13 mouse cellular contexts compared by ENCODE assay signal in genomic region chr17:9301101-9301501, GRCm38 (mm10).
DNase-seq lines count a peak whose midpoint lies in the region; ATAC-seq and TF ChIP-seq lines count a peak whose summit lies in the region.
"Had no signal": no experiment of that assay in that cellular context is flagged by ENCODE, and none has a peak within 500 bp of the region (broad histone marks: within the 10 kb centered on the region; RNA-seq: fewer than 3 reads in every experiment).

No protein-coding gene starts in this region.

- H3K36me3 ChIP-seq in hindbrain, embryonic 13.5 days: no peaks in the 10 kb centered on the region
- no peaks in the 10 kb centered on the region for H3K36me3 ChIP-seq in hindbrain, embryonic 12.5 days
- H3K36me3 ChIP-seq in midbrain, postnatal 0 days (ENCODE audit: insufficient read depth, low read length): no peaks in the 10 kb centered on the region
- H3K36me3 ChIP-seq in midbrain, embryonic 10.5 days: no peaks in the 10 kb centered on the region
- H3K36me3 ChIP-seq: liver, embryonic 13.5 days had no signal

- ATAC-seq in hindbrain, embryonic 13.5 days (ENCODE audit: low FRiP score): no peak
- no peak for ATAC-seq in hindbrain, embryonic 12.5 days (ENCODE audit: low FRiP score)
- no peak; the same call in 1 of the 2 replicates for ATAC-seq in midbrain, postnatal 0 days (ENCODE audit: low FRiP score)
- ATAC-seq: CD4-positive, CD25-positive, alpha-beta regulatory T cell, adult 4 months; lung, postnatal 0 days had no signal

- no peak overlapping the region for H3K4me3 ChIP-seq in hindbrain, embryonic 13.5 days
- H3K4me3 ChIP-seq in hindbrain, embryonic 12.5 days: no peak overlapping the region
- no peak overlapping the region for H3K4me3 ChIP-seq in midbrain, postnatal 0 days (ENCODE audit: low read depth, low read length)
- H3K4me3 ChIP-seq in midbrain, embryonic 10.5 days: no peak overlapping the region
- H3K4me3 ChIP-seq: liver, embryonic 13.5 days had no signal

- H3K9me3 ChIP-seq in hindbrain, embryonic 13.5 days: no peaks in the 10 kb centered on the region
- no peaks in the 10 kb centered on the region for H3K9me3 ChIP-seq in hindbrain, embryonic 12.5 days (replicated peaks)
- H3K9me3 ChIP-seq in midbrain, postnatal 0 days (ENCODE audit: low read length): no peaks in the 10 kb centered on the region
- no peaks in the 10 kb centered on the region for H3K9me3 ChIP-seq in midbrain, embryonic 10.5 days (replicated peaks)
- H3K9me3 ChIP-seq: liver, embryonic 13.5 days had no signal

- no peak overlapping the region for H3K9ac ChIP-seq in hindbrain, embryonic 13.5 days
- no peak overlapping the region for H3K9ac ChIP-seq in hindbrain, embryonic 12.5 days
- H3K9ac ChIP-seq in midbrain, postnatal 0 days (replicated peaks; ENCODE audit: low read length, poor library complexity, severe bottlenecking): no peak overlapping the region
- H3K9ac ChIP-seq: liver, embryonic 13.5 days had no signal

- peak; percentile 74 for DNase-seq in midbrain, postnatal 0 days (ENCODE audit: low spot score)
- DNase-seq in midbrain, embryonic 10.5 days (ENCODE audit: low spot score): no peak
- DNase-seq in left cerebral cortex, adult 8-10 months (ENCODE audit: low spot score in 2 of 2): peak; percentile 16 to 43
- peak; percentile 41 to 44 for DNase-seq in right cerebral cortex, postnatal 10 days (ENCODE audit: low spot score in 2 of 2)
- no peak for DNase-seq in kidney, postnatal 10 days
- DNase-seq: heart, postnatal 10 days; kidney, adult 18-20 months; kidney, postnatal 4 days; liver, embryonic 13.5 days had no signal

- peaks cover 5% of the 10 kb centered on the region; the same call in 1 of the 2 replicates for H3K4me1 ChIP-seq in hindbrain, embryonic 13.5 days (replicated peaks)
- no peaks in the 10 kb centered on the region for H3K4me1 ChIP-seq in hindbrain, embryonic 12.5 days
- H3K4me1 ChIP-seq in midbrain, postnatal 0 days (ENCODE audit: insufficient read depth, low read length): no peaks in the 10 kb centered on the region
- no peaks in the 10 kb centered on the region for H3K4me1 ChIP-seq in midbrain, embryonic 10.5 days
- H3K4me1 ChIP-seq: liver, embryonic 13.5 days had no signal

- no peak overlapping the region for H3K4me2 ChIP-seq in hindbrain, embryonic 13.5 days
- H3K4me2 ChIP-seq in hindbrain, embryonic 12.5 days (replicated peaks): no peak overlapping the region
- no peak overlapping the region for H3K4me2 ChIP-seq in midbrain, postnatal 0 days (ENCODE audit: low read depth, low read length, poor library complexity, severe bottlenecking)
- H3K4me2 ChIP-seq: liver, embryonic 13.5 days had no signal

- TF ChIP-seq CTCF in midbrain, postnatal 0 days (IDR thresholded peaks at IDR 0.05): no peak

- H3K27ac ChIP-seq in hindbrain, embryonic 13.5 days: 0 out of 2 replicates have a peak overlapping the region, but pooled peaks have one; percentile 30
- H3K27ac ChIP-seq in hindbrain, embryonic 12.5 days: no peak overlapping the region
- no peak overlapping the region for H3K27ac ChIP-seq in midbrain, postnatal 0 days (ENCODE audit: low read depth, low read length)
- H3K27ac ChIP-seq in midbrain, embryonic 10.5 days (replicated peaks): no peak overlapping the region
- H3K27ac ChIP-seq: liver, embryonic 13.5 days had no signal

- no peaks in the 10 kb centered on the region for H3K27me3 ChIP-seq in hindbrain, embryonic 13.5 days
- no peaks in the 10 kb centered on the region for H3K27me3 ChIP-seq in hindbrain, embryonic 12.5 days
- no peaks in the 10 kb centered on the region for H3K27me3 ChIP-seq in midbrain, postnatal 0 days (ENCODE audit: insufficient read depth, low read length)
- H3K27me3 ChIP-seq in midbrain, embryonic 10.5 days (ENCODE audit: low read depth, poor library complexity, severe bottlenecking): no peaks in the 10 kb centered on the region
- H3K27me3 ChIP-seq: liver, embryonic 13.5 days had no signal

- 30% methylated on average over 4 of the region's 4 CpGs for WGBS in hindbrain, embryonic 13.5 days
- WGBS in hindbrain, embryonic 12.5 days: 31% methylated on average over 4 of the region's 4 CpGs
- WGBS in midbrain, postnatal 0 days: 30% methylated on average over 4 of the region's 4 CpGs
- 56% methylated on average over 4 of the region's 4 CpGs for whole genome bisulfite sequencing in midbrain, embryonic 10.5 days

Comparison
In these comparisons a context has a peak if more than half of its experiments do, and no peak if none do; other contexts are left out.
1. DNase-seq: peak in midbrain, postnatal 0 days (single experiment), left cerebral cortex, adult 8-10 months (2 of 2) and right cerebral cortex, postnatal 10 days (2 of 2); none in midbrain, embryonic 10.5 days (single experiment) and kidney, postnatal 10 days (single experiment).